Mouse (Mus musculus) CD4-positive, CD25-positive, alpha-beta regulatory T cell, adult 2 months (primary cell): ENCODE measurements around the gene Ccdc47.
A peak's percentile ranks its signal among the peaks of the same experiment; 100 is the strongest.

Source experiments
- DNase-seq: peaks from one replicate; pipeline ENCODE4 v3.0.0-alpha.2; 2012; ENCODE audit warnings: low read depth, low spot score

The Ccdc47 gene

DNA sequence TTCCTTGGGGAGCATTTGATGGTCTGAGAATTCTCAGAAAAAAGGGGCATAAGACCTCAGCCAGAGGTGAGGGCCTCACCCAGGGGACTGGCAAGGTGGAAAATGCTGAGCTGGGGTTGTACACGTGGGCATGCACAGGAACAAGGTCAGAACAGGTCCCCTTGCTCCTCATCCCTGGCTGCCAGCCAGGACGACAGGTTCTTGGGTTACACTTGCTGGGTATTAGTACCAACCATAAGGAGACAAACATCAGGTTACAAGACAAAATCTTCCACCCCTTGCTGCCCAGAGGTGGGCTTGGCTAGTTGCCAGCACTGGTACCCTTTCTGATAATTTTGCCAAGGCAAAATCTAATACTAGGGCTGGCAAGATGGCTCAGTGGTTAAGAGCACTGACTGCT lies 53.9 kb downstream of the Ccdc47 start:
- no peak for DNase-seq

GRCm38 (mm10) chr11:106160841-106161721 lies 55.1 kb downstream of the Ccdc47 start, which contains the start of the genes Gm10840 and Limd2:
Gene Gm10840 (plus strand): TSS chr11:106160850.
Gene Limd2 (minus strand): TSS chr11:106160860.
- DNase-seq = peak; percentile 76

- DNase-seq = peak; percentile 86
Measured at GRCm38 (mm10) chr11:106159921-106160840, 56.0 kb downstream of the Ccdc47 start.

DNA sequence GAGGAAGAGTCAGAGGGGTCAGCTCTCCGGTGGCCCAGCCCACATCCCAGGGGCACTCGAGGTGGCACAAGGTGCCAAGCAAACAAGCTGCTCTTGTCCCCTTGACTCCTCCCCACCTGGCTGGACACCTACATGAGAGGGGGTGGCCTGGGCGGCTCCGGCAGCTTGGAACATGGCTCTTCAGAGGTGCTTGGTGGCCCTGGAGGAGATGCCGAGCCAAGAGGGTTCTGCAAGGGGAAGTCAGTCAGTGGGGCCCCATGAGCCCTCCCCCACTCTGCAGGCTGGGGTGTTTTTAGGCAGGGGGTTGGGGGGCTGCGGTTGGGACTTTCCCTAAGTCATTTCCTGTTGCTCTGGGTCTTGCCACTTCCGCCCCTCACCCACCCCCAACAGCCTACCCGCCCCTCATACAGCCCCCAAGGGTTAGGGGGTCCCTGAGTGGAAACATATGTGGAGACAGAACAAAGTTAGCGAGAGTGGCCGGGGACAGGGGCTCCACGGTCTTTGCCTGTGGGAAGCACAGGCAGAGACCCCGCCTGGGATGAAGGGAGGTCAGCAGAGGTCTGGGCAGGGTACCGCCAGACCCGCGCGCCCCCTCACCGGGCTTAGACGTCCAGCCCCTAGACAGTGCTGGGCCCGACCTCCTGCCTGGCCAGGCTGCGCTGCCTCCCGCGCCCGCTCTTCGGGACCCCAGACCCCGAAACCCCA lies 56.8 kb downstream of the Ccdc47 start:
- DNase-seq = peak; percentile 92

DNA sequence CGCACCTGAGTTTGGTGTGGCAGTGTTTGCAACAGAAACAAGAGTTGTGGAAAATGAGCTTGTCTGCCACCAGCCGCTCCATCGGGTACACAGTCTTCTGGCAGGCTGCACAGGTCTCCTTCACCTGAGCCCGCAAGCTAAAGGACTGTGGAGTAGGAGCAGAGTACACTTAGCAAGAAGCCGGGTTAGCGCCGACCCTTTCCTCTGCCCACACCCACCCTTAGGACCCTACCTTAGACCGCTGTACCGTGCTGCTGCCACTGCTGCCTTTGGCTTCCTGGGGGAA lies 57.3 kb downstream of the Ccdc47 start:
- no peak for DNase-seq

DNA sequence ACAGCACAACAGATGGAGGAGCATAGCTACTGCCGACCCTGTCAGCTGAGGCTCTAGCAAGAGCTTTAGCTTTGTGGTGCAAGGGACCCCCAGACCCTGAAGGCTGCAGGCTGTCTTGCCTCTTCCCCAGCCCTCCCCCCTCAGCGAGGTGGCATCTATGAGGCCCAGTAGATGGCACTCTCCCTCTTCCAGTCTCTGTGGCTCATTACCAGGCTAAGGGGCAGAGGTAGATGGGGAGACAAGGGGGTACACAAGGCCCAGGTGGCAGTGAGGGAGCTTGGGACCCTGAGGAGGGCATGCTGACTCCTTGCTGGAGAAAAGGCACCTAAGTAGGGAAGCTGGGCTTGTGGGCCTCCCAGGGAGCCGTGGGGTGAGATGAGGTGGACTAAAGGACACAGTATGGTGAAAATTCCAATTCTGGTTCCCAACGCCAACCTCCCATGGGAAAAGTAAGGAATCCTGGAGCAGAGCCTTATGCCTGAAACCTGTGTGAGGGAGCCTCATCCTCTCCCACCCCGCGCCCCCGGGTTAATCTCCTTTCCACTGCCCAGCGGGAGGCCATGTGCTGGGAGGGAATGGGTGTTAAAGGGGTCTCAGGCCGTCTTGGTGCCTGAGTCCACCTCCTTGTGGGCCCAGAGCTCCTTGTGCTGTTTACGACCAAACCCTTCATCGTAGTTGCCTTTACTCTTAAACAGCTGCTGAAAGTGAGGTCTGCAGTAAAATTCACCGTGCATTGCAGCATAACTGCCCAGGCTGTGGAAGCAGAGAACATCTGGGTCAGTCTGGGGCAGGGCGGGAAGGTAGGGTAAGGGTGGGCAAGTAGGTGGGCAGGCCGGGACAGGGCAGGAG lies 57.8 kb downstream of the Ccdc47 start:
- DNase-seq = peak; percentile 87

DNA sequence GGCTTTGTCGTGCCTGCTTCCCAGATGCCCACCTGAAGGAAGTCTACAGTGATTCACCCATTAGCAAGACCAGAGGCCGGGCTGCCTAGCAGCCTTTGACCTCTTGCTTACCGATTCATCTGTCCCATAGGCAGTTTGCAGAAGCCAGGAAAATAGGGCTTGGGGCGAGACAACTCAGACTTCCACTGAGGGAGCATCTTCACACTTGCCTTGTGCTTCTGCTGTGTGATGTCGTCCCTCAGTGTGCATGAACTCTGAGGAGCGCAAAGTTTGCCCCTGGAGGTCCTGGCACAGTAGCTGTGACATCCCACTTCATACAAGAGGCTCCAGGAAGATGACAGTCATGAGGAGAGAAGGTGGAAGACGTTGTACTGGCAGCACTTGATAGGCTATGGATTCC lies 59.0 kb downstream of the Ccdc47 start:
- no peak for DNase-seq

- DNase-seq = no peak
Measured at GRCm38 (mm10) chr11:106156257-106156656, 59.9 kb downstream of the Ccdc47 start.

DNA sequence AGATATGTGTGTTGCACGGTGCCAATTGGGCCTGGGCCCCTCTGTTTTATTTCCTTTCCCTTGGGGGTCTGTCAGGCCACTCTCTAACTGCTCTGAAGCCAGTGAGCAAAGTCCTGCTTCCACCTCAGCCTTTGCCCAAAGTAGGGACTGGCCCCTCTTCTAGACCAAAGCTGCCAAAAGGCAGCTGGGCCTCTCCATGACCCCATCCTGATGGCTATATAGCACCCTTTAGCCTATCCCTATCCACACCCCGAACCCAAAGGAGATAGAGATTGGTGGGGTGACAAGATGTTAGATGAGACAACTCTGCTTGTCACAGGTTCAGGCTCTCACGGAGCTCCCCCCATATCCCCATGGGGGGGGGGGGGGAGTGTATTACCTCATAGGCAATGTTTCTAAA lies 60.4 kb downstream of the Ccdc47 start:
- peak; percentile 35 for DNase-seq

DNA sequence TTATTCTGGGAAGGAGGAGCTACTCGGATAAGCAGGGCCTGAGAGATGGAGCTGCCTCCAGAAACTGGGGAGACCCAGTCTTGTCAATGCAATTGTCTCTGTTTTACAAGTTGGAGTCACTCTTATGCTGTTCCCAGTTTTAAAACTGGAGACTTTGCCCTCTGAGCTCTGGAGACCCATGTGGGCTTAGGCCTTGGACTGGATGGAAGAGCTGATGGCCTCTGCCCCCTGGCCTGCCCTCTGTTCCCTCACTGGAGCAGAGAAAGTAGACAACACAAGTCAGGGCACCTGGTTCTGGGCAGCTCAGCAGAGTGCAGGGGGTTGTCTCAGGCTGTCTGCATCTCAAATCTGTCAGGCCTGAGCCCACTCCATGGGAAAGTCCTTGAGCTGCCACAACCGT lies 61.4 kb downstream of the Ccdc47 start:
- DNase-seq = no peak

GRCm38 (mm10) chr11:106154091-106154490 lies 62.1 kb downstream of the Ccdc47 start:
- DNase-seq = no peak

GRCm38 (mm10) chr11:106152132-106152531 lies 64.0 kb downstream of the Ccdc47 start:
- DNase-seq = no peak

DNA sequence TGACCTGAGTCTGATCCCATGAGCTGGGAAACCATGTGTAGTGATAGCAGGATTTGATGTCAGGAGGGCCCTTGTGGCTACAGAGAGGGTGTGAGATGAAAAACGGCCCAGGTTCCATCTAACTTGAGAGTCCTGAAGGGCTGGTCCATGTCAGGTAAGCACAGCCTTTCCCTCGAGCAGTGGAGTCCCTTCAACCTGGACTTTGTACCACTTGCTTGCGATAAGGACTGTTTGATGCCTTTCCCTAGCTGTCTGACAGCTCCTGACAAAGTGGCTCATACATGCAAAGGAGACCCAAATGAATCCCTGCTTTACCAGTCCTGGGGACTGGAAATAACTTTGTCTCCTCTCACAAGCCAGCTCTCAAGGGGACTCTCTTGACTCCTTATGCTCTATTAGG lies 64.9 kb downstream of the Ccdc47 start:
- no peak for DNase-seq
